Mouse (Mus musculus) ES-Bruce4 (cell line): ENCODE data around the gene Ints1. TPM values are rescaled to one million over a fixed set of nuclear protein-coding genes. Genes with fewer than 3 reads are reported as not detected.

ENCODE experiments used
- H3K27ac ChIP-seq: 2 replicates; pipeline ENCODE4 v1.5.1; 2012; ENCODE audit warnings: low read length, inconsistent platforms; ENCODE audit not compliant: insufficient read depth
- H3K27me3 ChIP-seq: 2 replicates; pipeline ENCODE4 v1.6.1; 2012; ENCODE audit warnings: mild to moderate bottlenecking, low read length, inconsistent platforms; ENCODE audit not compliant: control insufficient read depth, poor library complexity, insufficient read depth, severe bottlenecking
- H3K36me3 ChIP-seq: 2 replicates; pipeline ENCODE4 v1.6.1; 2012; ENCODE audit warnings: inconsistent platforms, mild to moderate bottlenecking, low read length, moderate library complexity; ENCODE audit not compliant: control insufficient read depth, poor library complexity, insufficient read depth, severe bottlenecking
- H3K4me1 ChIP-seq: one replicate; pipeline ENCODE4 v1.8.1; 2011; ENCODE audit warnings: low read length; ENCODE audit not compliant: control insufficient read depth, insufficient read depth
- H3K4me3 ChIP-seq: 2 replicates; pipeline ENCODE4 v1.5.1; 2011; ENCODE audit warnings: low read depth, mild to moderate bottlenecking, low read length
- H3K9ac ChIP-seq: 2 replicates; pipeline ENCODE4 v1.6.1; 2012; ENCODE audit warnings: low read depth, mild to moderate bottlenecking, inconsistent platforms; ENCODE audit not compliant: poor library complexity, severe bottlenecking
- H3K9me3 ChIP-seq: replicated peaks from 2 replicates; pipeline ENCODE4 v1.6.1; 2012; ENCODE audit warnings: mild to moderate bottlenecking, low read length, inconsistent platforms; ENCODE audit not compliant: control insufficient read depth, poor library complexity, insufficient read depth, severe bottlenecking
- CTCF ChIP-seq: IDR thresholded peaks from one replicate; pipeline ENCODE4 v1.8.1; 2011; ENCODE audit warnings: low read depth, low read length
- EP300 ChIP-seq: IDR thresholded peaks from 2 replicates; pipeline ENCODE4 v1.6.1; 2011; ENCODE audit warnings: low read depth, low read length; ENCODE audit not compliant: insufficient read depth
- POLR2A ChIP-seq: IDR thresholded peaks from one replicate; pipeline ENCODE4 v1.8.1; 2011; ENCODE audit warnings: low read length; ENCODE audit not compliant: insufficient read depth
- polyA plus RNA-seq: library from polyadenylated mRNA; stranded (reverse); fragments of >200 nt; gene quantifications from 2 replicates; pipeline ENCODE4 v1.2.4, GENCODE M21; 2011; ENCODE audit warnings: low read depth; ENCODE audit not compliant: missing spikeins, insufficient read depth, insufficient read length

Ints1 gene
- polyA plus RNA-seq, 1 experiment = 54.6 TPM

- Histone ChIP-seq H3K9me3 (no peaks in the 10 kb centered on the region), H3K36me3 (peaks cover 4% of the 10 kb centered on the region; the same call in 1 of the 2 replicates), H3K4me1 (peaks cover 2% of the 10 kb centered on the region), H3K27ac (peak overlapping the region; percentile 28; the same call in 1 of the 2 replicates), H3K4me3 (0 out of 2 replicates have a peak overlapping the region, but pooled peaks have one; percentile 2), H3K9ac (no peak overlapping the region), H3K27me3 (no peaks in the 10 kb centered on the region)
- TF ChIP-seq EP300 (no peak), POLR2A (no peak), CTCF (peak; percentile 72)
These were observed 28.2 kb upstream of the Ints1 start for GRCm38 (mm10) chr5:139803601-139804102.

- H3K27ac ChIP-seq = peak overlapping the region; percentile 28; the same call in 1 of the 2 replicates
These were observed 27.7 kb upstream of the Ints1 start for GRCm38 (mm10) chr5:139803165-139803564.

GRCm38 (mm10) chr5:139801880-139802279 lies 26.4 kb upstream of the Ints1 start:
- Histone ChIP-seq H3K27ac (no peak overlapping the region), H3K9me3 (no peaks in the 10 kb centered on the region), H3K4me1 (peaks cover 6% of the 10 kb centered on the region), H3K36me3 (peaks cover 4% of the 10 kb centered on the region; the same call in 1 of the 2 replicates), H3K9ac (no peak overlapping the region), H3K27me3 (no peaks in the 10 kb centered on the region), H3K4me3 (no peak overlapping the region)
- TF ChIP-seq POLR2A (no peak), CTCF (no peak), EP300 (no peak)

More at GRCm38 (mm10) chr5:139803165-139803564, 27.7 kb upstream of the Ints1 start:
- Histone ChIP-seq H3K36me3 (peaks cover 4% of the 10 kb centered on the region; the same call in 1 of the 2 replicates), H3K9ac (no peak overlapping the region), H3K4me1 (peaks cover 2% of the 10 kb centered on the region), H3K9me3 (no peaks in the 10 kb centered on the region), H3K4me3 (no peak overlapping the region), H3K27me3 (no peaks in the 10 kb centered on the region)
- no peak for TF ChIP-seq CTCF
- no peak for TF ChIP-seq POLR2A
- no peak for TF ChIP-seq EP300

- TF ChIP-seq EP300 = no peak
- TF ChIP-seq CTCF = no peak
- peaks cover 8% of the 10 kb centered on the region for H3K4me1 ChIP-seq
- no peaks in the 10 kb centered on the region for H3K27me3 ChIP-seq
- no peak overlapping the region for H3K4me3 ChIP-seq
- no peak overlapping the region for H3K27ac ChIP-seq
- H3K36me3 ChIP-seq = peaks cover 4% of the 10 kb centered on the region; the same call in 1 of the 2 replicates
- no peaks in the 10 kb centered on the region for H3K9me3 ChIP-seq
- H3K9ac ChIP-seq = no peak overlapping the region
These were observed 25.8 kb upstream of the Ints1 start for GRCm38 (mm10) chr5:139801231-139801630.

- Histone ChIP-seq H3K36me3 (peaks cover 4% of the 10 kb centered on the region; the same call in 1 of the 2 replicates), H3K9ac (no peak overlapping the region), H3K4me1 (peaks cover 8% of the 10 kb centered on the region), H3K27ac (no peak overlapping the region), H3K27me3 (no peaks in the 10 kb centered on the region), H3K9me3 (no peaks in the 10 kb centered on the region), H3K4me3 (no peak overlapping the region)
- TF ChIP-seq CTCF (no peak), EP300 (no peak), POLR2A (no peak)
These were observed 24.5 kb upstream of the Ints1 start for GRCm38 (mm10) chr5:139799801-139800590.

- H3K36me3 ChIP-seq = peaks cover 4% of the 10 kb centered on the region; the same call in 1 of the 2 replicates
- TF ChIP-seq POLR2A = no peak
- no peak for TF ChIP-seq CTCF
- TF ChIP-seq EP300 = no peak
- H3K27ac ChIP-seq = no peak overlapping the region
- no peaks in the 10 kb centered on the region for H3K27me3 ChIP-seq
- H3K4me3 ChIP-seq = no peak overlapping the region
- H3K9me3 ChIP-seq = no peaks in the 10 kb centered on the region
- H3K9ac ChIP-seq = no peak overlapping the region
- H3K4me1 ChIP-seq = peaks cover 8% of the 10 kb centered on the region
These were observed 23.6 kb upstream of the Ints1 start for GRCm38 (mm10) chr5:139799041-139799440.
